Mouse (Mus musculus) heart, adult 2 months (tissue): ENCODE results near the gene Tlx1. TPM values are rescaled to one million over a fixed set of nuclear protein-coding genes. Genes with fewer than 3 reads are reported as not detected.

Experiments
- DNase-seq, 2 experiments: peaks; one replicate each; pipeline ENCODE4 v3.0.0; 2021
- H3K27ac ChIP-seq: fragments of 200-600 bp; 2 replicates; pipeline ENCODE4 v1.8.1; 2022
- H3K27me3 ChIP-seq: fragments of 200-500 bp; 2 replicates; pipeline ENCODE4 v1.6.1; 2012; ENCODE audit warnings: mild to moderate bottlenecking, low read length, inconsistent platforms, mixed read lengths; ENCODE audit not compliant: control insufficient read depth, insufficient read depth
- H3K36me3 ChIP-seq: fragments of 200-500 bp; 2 replicates; pipeline ENCODE4 v1.6.1; 2012; ENCODE audit warnings: low read length, inconsistent platforms; ENCODE audit not compliant: control insufficient read depth, insufficient read depth
- H3K4me1 ChIP-seq: fragments of 200-500 bp; 2 replicates; pipeline ENCODE4 v1.6.1; 2011; ENCODE audit warnings: low read length; ENCODE audit not compliant: control insufficient read depth, insufficient read depth
- H3K4me3 ChIP-seq: fragments of 200-600 bp; 2 replicates; pipeline ENCODE4 v1.8.1; 2022
- H3K79me2 ChIP-seq: fragments of 200-500 bp; replicated peaks from 2 replicates; pipeline ENCODE4 v1.6.1; 2012; ENCODE audit warnings: mild to moderate bottlenecking, inconsistent platforms, low read length, moderate library complexity, mixed read lengths; ENCODE audit not compliant: control insufficient read depth, insufficient read depth
- H3K9ac ChIP-seq: fragments of 200-500 bp; 2 replicates; pipeline ENCODE4 v1.6.1; 2012; ENCODE audit warnings: low read depth, mild to moderate bottlenecking, control low read depth, inconsistent platforms, low read length, mixed read lengths
- CTCF ChIP-seq: fragments of 200-600 bp; IDR thresholded peaks from 2 replicates; pipeline ENCODE4 v1.8.1; 2022; ENCODE audit warnings: antibody characterized with exemption, mild to moderate bottlenecking, moderate library complexity
- EP300 ChIP-seq: fragments of 200-500 bp; IDR thresholded peaks from 2 replicates; pipeline ENCODE4 v1.6.1; 2011; ENCODE audit warnings: low read depth, low read length, control low read depth; ENCODE audit not compliant: insufficient read depth
- POLR2A ChIP-seq: fragments of 200-500 bp; IDR thresholded peaks from 2 replicates; pipeline ENCODE4 v1.6.1; 2011; ENCODE audit warnings: mild to moderate bottlenecking, low read depth, low read length, control low read depth; ENCODE audit not compliant: insufficient read depth
- WGBS: fragments of 180-500 bp; shearing (Covaris S2); methylation state at CpG from one replicate; pipeline ENCODE4 v1.1.7; 2018; 5-methylcytosine and 5-hydroxymethylcytosine counted together
- intact Hi-C: fragments of 180-260 bp; cut with DNase I; formaldehyde crosslinking; loops from one replicate; pipeline ENCODE4 v1.15.1; 2025
- polyA plus RNA-seq: library from polyadenylated mRNA; depleted of rRNA; stranded (reverse); fragments of >200 nt; gene quantifications from 2 replicates; pipeline ENCODE4 v1.2.3, GENCODE M21; 2012
- total RNA-seq, 2 experiments: library from RNA; stranded (reverse); gene quantifications; 2 replicates each; pipeline ENCODE4 v1.2.3; 2021

Gene Tlx1
- total and polyA plus RNA-seq, 3 experiments = 0.10 to 0.20 (median 0.11) TPM

DNA sequence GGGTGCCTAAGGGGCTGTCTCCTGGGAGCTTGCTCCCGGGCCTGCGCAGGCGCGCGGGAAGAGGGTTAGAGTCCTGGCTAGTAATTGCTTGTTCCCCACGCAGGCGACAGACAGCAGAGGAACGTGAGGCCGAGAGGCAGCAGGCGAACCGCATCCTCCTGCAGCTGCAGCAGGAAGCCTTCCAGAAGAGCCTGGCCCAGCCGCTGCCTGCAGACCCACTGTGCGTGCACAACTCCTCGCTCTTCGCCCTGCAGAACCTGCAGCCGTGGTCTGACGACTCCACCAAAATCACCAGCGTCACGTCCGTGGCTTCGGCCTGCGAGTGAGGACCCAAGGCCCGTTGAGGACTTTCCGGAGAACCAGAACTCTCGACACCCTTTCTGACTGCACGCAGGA, 5.3 kb downstream of the Tlx1 start:
- peaks cover 36% of the 10 kb centered on the region for H3K27me3 ChIP-seq
- no peak for DNase-seq
- H3K4me3 ChIP-seq = no peak overlapping the region
- no peaks in the 10 kb centered on the region for H3K36me3 ChIP-seq
- no peak overlapping the region for H3K27ac ChIP-seq
- TF ChIP-seq EP300 = no peak
- no peak for TF ChIP-seq CTCF
- TF ChIP-seq POLR2A = no peak
- H3K9ac ChIP-seq = no peak overlapping the region
- intact Hi-C loops = loop anchor here (5.0 kb wide), 1 partner anchor 72 kb away; no protein-coding TSS in a partner anchor
- H3K79me2 ChIP-seq = no peaks in the 10 kb centered on the region
- no peaks in the 10 kb centered on the region for H3K4me1 ChIP-seq
- 27% methylated on average over 26 of the region's 26 CpGs for WGBS

- H3K4me1 ChIP-seq = no peaks in the 10 kb centered on the region
Measured at GRCm38 (mm10) chr19:45156381-45156780, 5.9 kb downstream of the Tlx1 start.

GRCm38 (mm10) chr19:45158201-45158600, 7.7 kb downstream of the Tlx1 start:
- DNase-seq = no peak
- H3K27me3 ChIP-seq = peaks cover 25% of the 10 kb centered on the region
- H3K9ac ChIP-seq = no peak overlapping the region
- no peak overlapping the region for H3K4me3 ChIP-seq
- no peak for TF ChIP-seq CTCF
- TF ChIP-seq POLR2A = no peak
- TF ChIP-seq EP300 = no peak
- H3K27ac ChIP-seq = no peak overlapping the region
- no peaks in the 10 kb centered on the region for H3K4me1 ChIP-seq
- H3K79me2 ChIP-seq = no peaks in the 10 kb centered on the region
- intact Hi-C loops = loop anchor here (5.0 kb wide), 1 partner anchor 69 kb away; no protein-coding TSS in a partner anchor
- 31% methylated on average over 4 of the region's 4 CpGs for WGBS
- no peaks in the 10 kb centered on the region for H3K36me3 ChIP-seq

More at GRCm38 (mm10) chr19:45156381-45156780, 5.9 kb downstream of the Tlx1 start:
- H3K4me3 ChIP-seq = no peak overlapping the region
- no peaks in the 10 kb centered on the region for H3K36me3 ChIP-seq
- DNase-seq = no peak
- intact Hi-C loops = loop anchor here (5.0 kb wide), 1 partner anchor 71 kb away; no protein-coding TSS in a partner anchor
- peaks cover 32% of the 10 kb centered on the region for H3K27me3 ChIP-seq
- TF ChIP-seq CTCF (no peak), EP300 (no peak), POLR2A (no peak)
- no peaks in the 10 kb centered on the region for H3K79me2 ChIP-seq
- H3K27ac ChIP-seq = no peak overlapping the region
- H3K9ac ChIP-seq = no peak overlapping the region
- WGBS = 36% methylated on average over 5 of the region's 5 CpGs

GRCm38 (mm10) chr19:45158896-45159295, 8.4 kb downstream of the Tlx1 start:
- no peaks in the 10 kb centered on the region for H3K4me1 ChIP-seq
- H3K9ac ChIP-seq = no peak overlapping the region
- H3K4me3 ChIP-seq = no peak overlapping the region
- H3K79me2 ChIP-seq = no peaks in the 10 kb centered on the region
- H3K36me3 ChIP-seq = no peaks in the 10 kb centered on the region
- WGBS = 8% methylated on average over 20 of the region's 20 CpGs
- no peak overlapping the region for H3K27ac ChIP-seq
- intact Hi-C loops = loop anchor here (5.0 kb wide), 1 partner anchor 68 kb away; no protein-coding TSS in a partner anchor
- TF ChIP-seq POLR2A (no peak), EP300 (no peak), CTCF (no peak)
- peak in 1 of 2 experiments; percentile 24 for DNase-seq
- H3K27me3 ChIP-seq = peaks cover 22% of the 10 kb centered on the region

- Histone ChIP-seq H3K79me2 (no peaks in the 10 kb centered on the region), H3K27ac (no peak overlapping the region), H3K27me3 (peaks cover 24% of the 10 kb centered on the region), H3K36me3 (no peaks in the 10 kb centered on the region), H3K4me3 (no peak overlapping the region), H3K4me1 (no peaks in the 10 kb centered on the region), H3K9ac (no peak overlapping the region)
- 38% methylated on average over 5 of the region's 5 CpGs for WGBS
- DNase-seq = no peak
- intact Hi-C loops = loop anchor here (5.0 kb wide), 1 partner anchor 68 kb away; no protein-coding TSS in a partner anchor
- TF ChIP-seq POLR2A = no peak
- TF ChIP-seq EP300 = no peak
- TF ChIP-seq CTCF = no peak
Measured at GRCm38 (mm10) chr19:45159491-45159890, 9.0 kb downstream of the Tlx1 start.

GRCm38 (mm10) chr19:45159991-45160390, 9.5 kb downstream of the Tlx1 start:
- Histone ChIP-seq H3K27me3 (peaks cover 24% of the 10 kb centered on the region), H3K36me3 (no peaks in the 10 kb centered on the region), H3K4me3 (no peak overlapping the region), H3K9ac (no peak overlapping the region), H3K4me1 (no peaks in the 10 kb centered on the region), H3K79me2 (no peaks in the 10 kb centered on the region), H3K27ac (no peak overlapping the region)
- intact Hi-C loops = loop anchor here (2.0 to 5.0 kb wide), 2 partner anchors 67 to 85 kb away; partner anchors contain the start of gene Kazald1
- WGBS = 16% methylated on average over 5 of the region's 5 CpGs
- TF ChIP-seq EP300 (no peak), CTCF (no peak), POLR2A (no peak)
- DNase-seq = no peak
